Mouse (Mus musculus) intestine, embryonic 15.5 days (tissue): ENCODE results near the gene Il1b. TPM values are rescaled to one million over a fixed set of nuclear protein-coding genes. Genes with fewer than 3 reads are reported as not detected.

Source experiments
- ATAC-seq: fragments of 200-750 bp; cut with Nextera tagmentation; 2 replicates; pipeline ENCODE4 v1.8.0; 2017; ENCODE audit warnings: moderate TSS enrichment, moderate library complexity
- H3K27ac ChIP-seq: fragments of 300-500 bp; sonication (generic); 2 replicates; pipeline ENCODE4 v1.5.1; 2015; ENCODE audit warnings: mild to moderate bottlenecking, inconsistent platforms
- H3K27me3 ChIP-seq: fragments of 300-500 bp; sonication (generic); replicated peaks from 2 replicates; pipeline ENCODE4 v1.6.1; 2015; ENCODE audit warnings: inconsistent platforms
- H3K36me3 ChIP-seq: fragments of 300-500 bp; sonication (generic); 2 replicates; pipeline ENCODE4 v1.6.1; 2015; ENCODE audit warnings: inconsistent platforms
- H3K4me1 ChIP-seq: fragments of 300-500 bp; sonication (generic); replicated peaks from 2 replicates; pipeline ENCODE4 v1.6.1; 2015; ENCODE audit warnings: inconsistent platforms
- H3K4me2 ChIP-seq: fragments of 300-500 bp; sonication (generic); replicated peaks from 2 replicates; pipeline ENCODE4 v1.6.1; 2015; ENCODE audit warnings: mild to moderate bottlenecking, inconsistent platforms
- H3K4me3 ChIP-seq: fragments of 300-500 bp; sonication (generic); replicated peaks from 2 replicates; pipeline ENCODE4 v1.5.1; 2015; ENCODE audit warnings: inconsistent platforms
- H3K9ac ChIP-seq: fragments of 300-500 bp; sonication (generic); 2 replicates; pipeline ENCODE4 v1.6.1; 2015; ENCODE audit warnings: inconsistent platforms
- H3K9me3 ChIP-seq: fragments of 300-500 bp; sonication (generic); 2 replicates; pipeline ENCODE4 v1.6.1; 2016; ENCODE audit warnings: inconsistent platforms
- WGBS: fragments of 180-500 bp; shearing (Covaris S2); methylation state at CpG from one replicate; pipeline ENCODE4 v1.1.7; 2015; 5-methylcytosine and 5-hydroxymethylcytosine counted together
- polyA plus RNA-seq: library from polyadenylated mRNA; unstranded; fragments of >200 nt; fragmentation: Nextera tagmentation; extraction: Ambion mirVana; gene quantifications from 2 replicates; pipeline ENCODE4 v1.2.1, GENCODE M21; 2015

Gene Il1b
- polyA plus RNA-seq, 1 experiment from 2014 or later = 0.38 TPM

- no peaks in the 10 kb centered on the region for H3K9me3 ChIP-seq
- no peak overlapping the region for H3K9ac ChIP-seq
- no peak overlapping the region for H3K4me3 ChIP-seq
- H3K27me3 ChIP-seq = no peaks in the 10 kb centered on the region
- no peak overlapping the region for H3K4me2 ChIP-seq
- no peaks in the 10 kb centered on the region for H3K36me3 ChIP-seq
- no peak overlapping the region for H3K27ac ChIP-seq
- ATAC-seq = no peak
- WGBS = 25% methylated on average over 6 of the region's 6 CpGs
- H3K4me1 ChIP-seq = no peaks in the 10 kb centered on the region
Observed at GRCm38 (mm10) chr2:129393524-129393923, 22.6 kb upstream of the Il1b start.

DNA sequence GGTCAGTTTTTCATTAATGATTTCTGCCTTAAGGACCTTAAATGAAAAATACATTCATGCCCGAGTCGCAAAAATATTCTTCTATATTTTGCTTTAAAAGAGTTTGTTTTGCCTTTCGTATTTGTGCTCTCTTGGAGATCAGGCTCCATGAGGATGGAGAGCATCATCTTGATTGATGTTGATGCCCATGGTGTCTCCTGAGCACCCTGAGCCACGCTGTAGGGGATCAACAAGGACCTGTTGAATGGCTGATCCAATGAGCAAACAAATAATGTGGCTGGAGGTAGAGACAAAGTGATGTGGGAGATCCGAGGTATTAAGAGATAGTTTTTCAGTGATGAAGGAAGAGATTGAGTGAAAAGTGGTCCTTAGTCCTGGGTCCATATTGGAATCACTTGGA, 19.2 kb upstream of the Il1b start:
- H3K4me3 ChIP-seq = no peak overlapping the region
- WGBS = 84% methylated on average over 5 of the region's 5 CpGs
- no peak overlapping the region for H3K27ac ChIP-seq
- ATAC-seq = no peak
- no peak overlapping the region for H3K9ac ChIP-seq
- H3K4me2 ChIP-seq = no peak overlapping the region
- no peaks in the 10 kb centered on the region for H3K27me3 ChIP-seq
- H3K9me3 ChIP-seq = no peaks in the 10 kb centered on the region
- H3K4me1 ChIP-seq = no peaks in the 10 kb centered on the region
- H3K36me3 ChIP-seq = no peaks in the 10 kb centered on the region

DNA sequence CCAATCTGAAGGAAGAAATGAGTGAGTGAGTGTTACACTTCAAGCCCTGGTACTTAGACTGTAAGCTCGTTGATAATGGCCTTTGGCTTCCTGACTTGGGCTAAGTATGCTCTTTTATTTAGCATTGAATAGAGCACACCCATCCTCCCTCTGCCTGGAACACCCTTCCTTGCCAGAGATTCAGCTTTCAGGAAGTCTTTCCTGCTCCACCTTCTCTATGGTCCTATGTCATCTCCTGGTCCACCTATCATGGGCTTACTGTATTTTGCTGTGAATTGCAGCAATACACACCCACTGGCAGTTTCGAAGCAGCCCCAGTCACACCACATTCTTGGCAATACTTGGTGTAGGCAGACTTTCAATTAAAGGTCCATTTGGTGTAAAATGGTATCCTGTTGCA, 18.4 kb upstream of the Il1b start:
- H3K36me3 ChIP-seq = no peaks in the 10 kb centered on the region
- no peaks in the 10 kb centered on the region for H3K9me3 ChIP-seq
- no peak overlapping the region for H3K9ac ChIP-seq
- no peaks in the 10 kb centered on the region for H3K27me3 ChIP-seq
- no peaks in the 10 kb centered on the region for H3K4me1 ChIP-seq
- H3K27ac ChIP-seq = no peak overlapping the region
- 67% methylated on average over 2 of the region's 2 CpGs for WGBS
- no peak overlapping the region for H3K4me2 ChIP-seq
- ATAC-seq = no peak
- no peak overlapping the region for H3K4me3 ChIP-seq

DNA sequence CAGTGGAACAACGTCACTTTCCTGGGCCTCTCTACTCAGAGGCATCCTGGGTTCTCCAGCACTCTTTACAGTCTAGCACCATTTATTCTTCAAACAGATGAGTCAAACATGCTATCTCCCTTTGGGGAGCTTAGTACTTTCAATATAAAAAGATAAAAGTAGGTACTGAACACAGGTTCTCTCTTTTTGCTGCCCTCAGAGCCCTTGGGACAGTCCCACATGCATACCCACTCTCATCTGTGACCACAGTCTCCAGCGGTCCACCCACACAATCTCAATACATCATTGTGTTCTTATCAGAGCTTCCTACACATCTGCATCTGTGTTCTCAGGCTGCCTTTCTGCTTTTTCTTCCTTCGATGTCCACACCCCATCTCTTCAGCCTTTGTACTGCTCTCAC, 14.4 kb upstream of the Il1b start:
- ATAC-seq = no peak
- no peaks in the 10 kb centered on the region for H3K9me3 ChIP-seq
- no peaks in the 10 kb centered on the region for H3K36me3 ChIP-seq
- H3K4me2 ChIP-seq = no peak overlapping the region
- H3K27me3 ChIP-seq = no peaks in the 10 kb centered on the region
- 92% methylated on average over 3 of the region's 3 CpGs for WGBS
- no peak overlapping the region for H3K4me3 ChIP-seq
- no peaks in the 10 kb centered on the region for H3K4me1 ChIP-seq
- no peak overlapping the region for H3K9ac ChIP-seq
- no peak overlapping the region for H3K27ac ChIP-seq

GRCm38 (mm10) chr2:129384272-129384660, 13.3 kb upstream of the Il1b start:
- no peak overlapping the region for H3K9ac ChIP-seq
- H3K9me3 ChIP-seq = no peaks in the 10 kb centered on the region
- WGBS = 83% methylated on average over 8 of the region's 8 CpGs
- H3K4me3 ChIP-seq = no peak overlapping the region
- H3K4me2 ChIP-seq = no peak overlapping the region
- H3K27me3 ChIP-seq = no peaks in the 10 kb centered on the region
- no peak for ATAC-seq
- H3K27ac ChIP-seq = no peak overlapping the region
- no peaks in the 10 kb centered on the region for H3K4me1 ChIP-seq
- H3K36me3 ChIP-seq = no peaks in the 10 kb centered on the region

- no peaks in the 10 kb centered on the region for H3K9me3 ChIP-seq
- H3K4me2 ChIP-seq = no peak overlapping the region
- 81% methylated on average over 8 of the region's 8 CpGs for WGBS
- no peak overlapping the region for H3K27ac ChIP-seq
- no peaks in the 10 kb centered on the region for H3K36me3 ChIP-seq
- no peak overlapping the region for H3K9ac ChIP-seq
- no peak for ATAC-seq
- no peaks in the 10 kb centered on the region for H3K27me3 ChIP-seq
- H3K4me3 ChIP-seq = no peak overlapping the region
- H3K4me1 ChIP-seq = no peaks in the 10 kb centered on the region
Observed at GRCm38 (mm10) chr2:129383512-129384271, 12.8 kb upstream of the Il1b start.

GRCm38 (mm10) chr2:129380746-129381474, 10.0 kb upstream of the Il1b start:
- H3K4me2 ChIP-seq = no peak overlapping the region
- no peak overlapping the region for H3K9ac ChIP-seq
- no peaks in the 10 kb centered on the region for H3K9me3 ChIP-seq
- H3K36me3 ChIP-seq = no peaks in the 10 kb centered on the region
- WGBS = 87% methylated on average over 5 of the region's 5 CpGs
- no peaks in the 10 kb centered on the region for H3K4me1 ChIP-seq
- ATAC-seq = no peak
- no peak overlapping the region for H3K27ac ChIP-seq
- H3K27me3 ChIP-seq = no peaks in the 10 kb centered on the region
- H3K4me3 ChIP-seq = no peak overlapping the region

- Histone ChIP-seq H3K4me3 (no peak overlapping the region), H3K4me2 (no peak overlapping the region), H3K9me3 (no peaks in the 10 kb centered on the region), H3K9ac (no peak overlapping the region), H3K27me3 (no peaks in the 10 kb centered on the region), H3K36me3 (no peaks in the 10 kb centered on the region), H3K4me1 (no peaks in the 10 kb centered on the region), H3K27ac (no peak overlapping the region)
- WGBS = 70% methylated on average over 5 of the region's 5 CpGs
- ATAC-seq = no peak
Observed at GRCm38 (mm10) chr2:129380211-129380610, 9.3 kb upstream of the Il1b start.

- WGBS = 83% methylated on average over 4 of the region's 4 CpGs
- no peak overlapping the region for H3K9ac ChIP-seq
- no peaks in the 10 kb centered on the region for H3K36me3 ChIP-seq
- H3K27ac ChIP-seq = no peak overlapping the region
- no peaks in the 10 kb centered on the region for H3K27me3 ChIP-seq
- ATAC-seq = no peak
- no peaks in the 10 kb centered on the region for H3K9me3 ChIP-seq
- no peak overlapping the region for H3K4me2 ChIP-seq
- no peak overlapping the region for H3K4me3 ChIP-seq
- H3K4me1 ChIP-seq = no peaks in the 10 kb centered on the region
Observed at GRCm38 (mm10) chr2:129373307-129373706, 2.4 kb upstream of the Il1b start.

DNA sequence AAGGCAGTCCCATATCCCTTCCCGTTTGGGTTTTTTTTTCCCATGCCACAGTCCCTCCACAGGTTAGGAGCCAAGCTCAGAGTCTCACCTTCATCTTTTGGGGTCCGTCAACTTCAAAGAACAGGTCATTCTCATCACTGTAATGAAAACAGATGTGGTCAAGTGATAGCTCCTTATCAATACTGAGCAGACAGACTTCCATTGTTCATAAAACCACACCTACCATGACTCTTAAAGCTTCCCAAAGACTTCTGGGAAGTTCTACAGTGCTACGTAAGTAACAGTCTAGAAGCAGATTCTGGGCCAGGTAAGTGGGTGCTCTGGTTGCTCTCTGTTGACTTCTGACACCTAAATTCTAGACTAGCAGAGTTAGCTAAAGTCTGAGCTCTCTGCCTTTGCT, 1.3 kb downstream of the Il1b start:
- Histone ChIP-seq H3K4me2 (no peak overlapping the region), H3K27me3 (no peaks in the 10 kb centered on the region), H3K4me3 (no peak overlapping the region), H3K4me1 (no peaks in the 10 kb centered on the region), H3K27ac (no peak overlapping the region), H3K9me3 (no peaks in the 10 kb centered on the region), H3K9ac (no peak overlapping the region), H3K36me3 (no peaks in the 10 kb centered on the region)
- WGBS = 68% methylated on average over 3 of the region's 3 CpGs
- no peak for ATAC-seq

DNA sequence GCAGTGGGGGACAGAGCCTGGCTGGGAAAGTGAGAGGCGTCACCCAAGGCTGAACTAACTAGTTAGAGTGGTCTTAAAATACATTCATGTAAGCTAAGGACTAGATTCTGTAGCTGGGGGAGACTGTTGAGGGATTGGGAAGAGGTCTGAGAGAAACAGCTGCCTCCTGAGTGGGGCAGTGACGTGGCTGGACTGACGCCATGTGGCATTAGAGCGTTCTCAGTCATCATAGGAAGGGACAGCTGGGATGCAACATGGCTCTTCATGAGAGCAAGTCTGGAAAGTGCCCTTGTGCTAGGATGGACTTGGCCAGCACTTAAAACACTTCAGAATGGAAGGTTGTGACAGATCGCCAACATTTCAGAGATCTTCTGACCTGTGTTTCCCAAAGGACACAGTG, 2.1 kb downstream of the Il1b start:
- H3K4me3 ChIP-seq = no peak overlapping the region
- no peaks in the 10 kb centered on the region for H3K36me3 ChIP-seq
- 77% methylated on average over 5 of the region's 5 CpGs for WGBS
- no peaks in the 10 kb centered on the region for H3K9me3 ChIP-seq
- H3K4me1 ChIP-seq = no peaks in the 10 kb centered on the region
- no peak overlapping the region for H3K4me2 ChIP-seq
- no peaks in the 10 kb centered on the region for H3K27me3 ChIP-seq
- ATAC-seq = no peak
- H3K27ac ChIP-seq = no peak overlapping the region
- H3K9ac ChIP-seq = no peak overlapping the region

- Histone ChIP-seq H3K27me3 (no peaks in the 10 kb centered on the region), H3K9me3 (no peaks in the 10 kb centered on the region), H3K4me1 (no peaks in the 10 kb centered on the region), H3K4me3 (no peak overlapping the region), H3K9ac (no peak overlapping the region), H3K4me2 (no peak overlapping the region), H3K27ac (no peak overlapping the region), H3K36me3 (no peaks in the 10 kb centered on the region)
- ATAC-seq = no peak
- 69% methylated on average over 2 of the region's 2 CpGs for WGBS
Observed at GRCm38 (mm10) chr2:129368106-129368505, 2.8 kb downstream of the Il1b start.

DNA sequence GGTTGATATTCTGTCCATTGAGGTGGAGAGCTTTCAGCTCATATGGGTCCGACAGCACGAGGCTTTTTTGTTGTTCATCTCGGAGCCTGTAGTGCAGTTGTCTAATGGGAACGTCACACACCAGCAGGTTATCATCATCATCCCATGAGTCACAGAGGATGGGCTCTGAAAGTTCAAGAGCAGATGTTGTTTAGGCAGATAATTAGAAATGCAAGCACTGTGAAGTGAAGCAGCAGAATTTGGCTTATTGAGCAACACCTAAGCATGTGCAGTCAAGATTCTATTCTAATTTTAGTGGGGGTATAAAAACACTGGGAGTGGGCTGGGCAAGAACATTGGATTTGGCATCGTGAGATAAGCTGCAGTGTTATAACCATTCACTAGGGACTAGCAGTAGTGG, 3.7 kb downstream of the Il1b start:
- no peak overlapping the region for H3K4me3 ChIP-seq
- no peaks in the 10 kb centered on the region for H3K4me1 ChIP-seq
- H3K9ac ChIP-seq = no peak overlapping the region
- 85% methylated on average over 5 of the region's 5 CpGs for WGBS
- no peak overlapping the region for H3K4me2 ChIP-seq
- no peak overlapping the region for H3K27ac ChIP-seq
- ATAC-seq = no peak
- H3K36me3 ChIP-seq = no peaks in the 10 kb centered on the region
- H3K27me3 ChIP-seq = no peaks in the 10 kb centered on the region
- no peaks in the 10 kb centered on the region for H3K9me3 ChIP-seq
